Mouse (Mus musculus) embryonic fibroblast, embryonic 13.5 days (primary cell): ENCODE measurements at regions not wholly inside any gene's neighbourhood (a gene's known extent, or its start where the extent isn't known, plus 50 kb on each side); places are given as distances from the start of the nearest gene placed in this dataset.

Experiments used
- H3K27ac ChIP-seq: 2 replicates; pipeline ENCODE4 v1.5.1; 2012; ENCODE audit warnings: low read length, control low read depth, inconsistent platforms; ENCODE audit not compliant: insufficient read depth
- H3K4me1 ChIP-seq: 2 replicates; pipeline ENCODE4 v1.6.1; 2011; ENCODE audit warnings: low read length; ENCODE audit not compliant: control insufficient read depth, insufficient read depth
- H3K4me3 ChIP-seq: 2 replicates; pipeline ENCODE4 v1.5.1; 2011; ENCODE audit warnings: mild to moderate bottlenecking, control low read depth, low read length; ENCODE audit not compliant: insufficient read depth
- CTCF ChIP-seq: IDR thresholded peaks from 2 replicates; pipeline ENCODE4 v1.5.1; 2011; ENCODE audit warnings: mild to moderate bottlenecking, control low read depth, low read length, moderate library complexity, borderline replicate concordance; ENCODE audit not compliant: insufficient read depth
- POLR2A ChIP-seq: IDR thresholded peaks from 2 replicates; pipeline ENCODE4 v1.6.1; 2011; ENCODE audit warnings: low read depth, mild to moderate bottlenecking, control low read depth, low read length, moderate library complexity

DNA sequence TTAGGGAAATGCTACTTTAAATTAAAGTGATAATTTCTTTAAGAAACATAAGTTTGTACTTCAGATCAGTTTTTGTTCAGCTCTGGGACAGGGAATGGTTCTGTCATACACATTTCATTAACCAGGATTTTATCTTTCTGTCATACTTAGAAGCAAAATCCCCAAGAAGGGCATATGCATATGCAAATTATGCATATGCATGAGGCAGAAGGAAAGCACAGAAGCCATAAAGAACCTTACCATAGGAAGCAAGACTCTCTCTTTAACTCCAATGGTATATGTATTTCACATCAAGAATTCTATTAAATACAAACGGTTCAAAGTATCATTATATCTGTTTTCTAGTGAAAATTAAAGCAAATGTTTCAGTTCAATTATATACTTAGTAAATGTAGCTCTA is 381.5 kb downstream of the Kcnj3 start:
- no peaks in the 10 kb centered on the region for H3K4me1 ChIP-seq
- no peak for TF ChIP-seq CTCF
- TF ChIP-seq POLR2A: no peak

GRCm38 (mm10) chr2:55818220-55818619 is 382.4 kb downstream of the Kcnj3 start:
- no peak overlapping the region for H3K27ac ChIP-seq
- H3K4me1 ChIP-seq: no peaks in the 10 kb centered on the region
- no peak overlapping the region for H3K4me3 ChIP-seq
- no peak for TF ChIP-seq CTCF
- TF ChIP-seq POLR2A: no peak

More for the DNA sequence above, 381.5 kb downstream of the Kcnj3 start:
- H3K27ac ChIP-seq: no peak overlapping the region
- no peak overlapping the region for H3K4me3 ChIP-seq

DNA sequence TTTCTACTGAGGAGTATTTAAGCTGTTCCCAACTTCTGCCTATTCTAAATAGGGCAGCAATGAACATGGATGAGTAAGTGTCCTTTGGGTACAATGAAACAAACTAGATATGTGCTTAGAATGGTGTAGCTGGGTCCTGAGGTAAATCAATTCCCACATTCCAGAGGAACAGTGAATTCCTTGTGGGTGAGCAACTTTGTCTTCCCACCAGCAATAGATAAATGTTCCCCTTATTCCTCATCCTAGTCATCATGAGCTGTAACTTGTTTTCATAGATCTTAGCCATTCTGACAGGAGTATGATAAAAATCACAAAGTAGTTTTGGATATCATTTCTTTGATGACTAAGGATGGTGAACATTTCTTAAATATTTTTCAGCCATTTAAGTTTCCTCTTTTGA is 387.0 kb downstream of the Kcnj3 start:
- H3K4me3 ChIP-seq: no peak overlapping the region
- H3K4me1 ChIP-seq: no peaks in the 10 kb centered on the region
- TF ChIP-seq CTCF: no peak
- no peak for TF ChIP-seq POLR2A
- peak overlapping the region; percentile 94; the same call in 1 of the 2 replicates for H3K27ac ChIP-seq

GRCm38 (mm10) chr2:55841521-55841920 is 405.8 kb downstream of the Kcnj3 start:
- no peak overlapping the region for H3K4me3 ChIP-seq
- TF ChIP-seq CTCF: 0 out of 2 replicates have a peak, but pooled peaks have one; percentile 10
- no peak for TF ChIP-seq POLR2A
- H3K4me1 ChIP-seq: no peaks in the 10 kb centered on the region
- H3K27ac ChIP-seq: no peak overlapping the region

DNA sequence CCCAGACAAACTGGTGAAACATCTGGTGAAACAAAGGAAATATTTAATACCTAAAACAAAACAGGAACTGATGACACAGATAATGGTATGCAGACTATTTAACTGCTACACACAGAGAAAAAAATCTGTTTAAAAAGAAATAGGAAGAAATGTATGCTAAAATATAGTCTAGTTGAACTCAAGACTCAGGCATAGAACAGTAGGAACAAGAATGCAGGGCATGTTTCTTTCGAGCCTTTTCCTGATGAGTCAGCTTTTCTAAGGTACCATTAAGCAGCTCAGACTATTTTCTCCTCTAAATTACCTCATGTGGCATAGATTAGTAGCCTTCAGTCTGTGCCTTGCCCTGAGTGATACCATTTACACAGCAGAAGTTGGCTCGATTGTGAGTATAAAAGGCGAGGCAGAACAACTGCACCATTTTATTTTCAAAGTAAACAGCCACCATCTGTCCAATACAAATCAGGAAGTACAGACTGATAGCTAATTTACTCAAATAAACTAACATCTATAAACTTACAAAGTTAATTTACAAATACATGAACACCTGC is 411.1 kb downstream of the Kcnj3 start:
- Histone ChIP-seq H3K4me3 (no peak overlapping the region), H3K4me1 (peaks cover 2% of the 10 kb centered on the region; the same call in 1 of the 2 replicates), H3K27ac (peak overlapping the region; percentile 44; the same call in 1 of the 2 replicates)
- TF ChIP-seq CTCF (no peak), POLR2A (no peak)

DNA sequence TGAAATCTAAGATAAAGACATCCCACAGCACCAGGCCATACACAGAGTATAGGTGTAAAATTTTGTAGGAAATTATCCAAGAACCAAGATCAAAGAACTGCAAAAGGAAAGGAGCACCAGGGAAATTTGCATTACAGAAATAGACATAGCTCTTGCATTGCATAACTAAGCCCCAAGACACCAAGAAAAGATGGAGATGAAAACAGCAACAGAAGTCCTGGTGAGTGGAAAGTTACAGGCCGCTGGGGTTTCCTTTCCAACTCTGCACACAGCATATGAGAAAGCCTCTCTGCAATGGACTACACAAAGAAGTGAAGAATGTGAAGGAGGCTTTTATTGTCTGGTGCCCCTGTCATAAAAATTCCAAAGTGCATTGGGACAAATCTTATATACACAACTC is 426.7 kb downstream of the Kcnj3 start:
- no peak overlapping the region for H3K27ac ChIP-seq
- no peak for TF ChIP-seq POLR2A
- no peak for TF ChIP-seq CTCF
- no peak overlapping the region for H3K4me3 ChIP-seq

DNA sequence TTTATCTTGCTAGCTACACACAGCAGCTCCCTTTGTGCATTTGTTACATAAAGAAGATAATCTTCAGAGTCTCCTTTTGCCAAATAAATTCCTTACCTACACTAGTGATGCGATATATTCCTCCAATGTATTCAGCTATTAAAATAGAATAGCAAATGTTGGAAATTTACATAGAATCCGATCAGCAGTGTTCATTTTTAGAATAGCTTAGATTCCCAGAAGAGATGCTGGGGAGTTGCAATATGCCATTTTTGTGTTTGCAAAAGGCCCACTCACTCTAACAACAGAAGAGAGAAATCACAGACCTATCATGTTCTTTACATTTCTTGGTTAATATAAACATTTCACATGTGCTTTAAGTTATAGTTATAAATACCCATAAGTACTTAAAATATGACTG is 454.2 kb downstream of the Kcnj3 start:
- Histone ChIP-seq H3K4me3 (no peak overlapping the region), H3K4me1 (no peaks in the 10 kb centered on the region), H3K27ac (no peak overlapping the region)
- TF ChIP-seq CTCF (no peak), POLR2A (no peak)

More for the DNA sequence above, 426.7 kb downstream of the Kcnj3 start:
- no peaks in the 10 kb centered on the region for H3K4me1 ChIP-seq

DNA sequence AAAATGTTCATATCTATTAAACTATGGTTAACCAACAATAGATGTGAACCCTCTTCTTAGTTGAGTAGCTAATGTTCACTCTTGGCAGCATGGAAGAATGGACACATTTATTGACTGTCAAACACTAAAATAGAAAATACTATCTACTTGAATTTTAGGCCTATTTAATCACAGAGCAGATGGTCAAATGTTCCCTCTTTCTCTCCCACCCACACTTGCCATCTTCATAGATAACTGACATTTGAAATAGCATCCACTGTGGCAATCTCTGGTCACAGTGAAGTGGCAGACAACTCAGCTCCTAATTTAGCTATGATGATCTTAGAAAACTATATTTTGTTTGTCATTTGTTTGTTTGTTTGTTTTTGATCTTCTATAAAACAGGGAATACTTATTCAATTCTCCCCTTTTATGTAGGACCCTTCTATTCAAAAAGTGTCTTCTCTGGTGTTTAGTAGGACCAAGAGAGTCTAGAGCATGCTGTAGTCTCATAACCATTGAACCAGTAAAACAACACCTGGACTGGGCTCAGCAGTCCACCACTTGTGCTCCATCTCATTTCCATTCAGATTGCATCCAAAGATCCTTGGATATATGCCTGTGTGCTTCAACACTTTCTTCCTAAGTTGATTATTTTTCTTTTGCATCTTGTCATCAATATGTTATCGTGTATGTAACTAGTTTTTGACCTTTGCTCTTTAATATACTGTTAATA is 457.2 kb downstream of the Kcnj3 start:
- Histone ChIP-seq H3K27ac (no peak overlapping the region), H3K4me3 (no peak overlapping the region), H3K4me1 (no peaks in the 10 kb centered on the region)
- TF ChIP-seq CTCF: no peak
- TF ChIP-seq POLR2A: no peak

- H3K27ac ChIP-seq: no peak overlapping the region
- no peak for TF ChIP-seq CTCF
- no peak for TF ChIP-seq POLR2A
- H3K4me3 ChIP-seq: no peak overlapping the region
- no peaks in the 10 kb centered on the region for H3K4me1 ChIP-seq
Measured at GRCm38 (mm10) chr2:55920294-55920693, 484.5 kb downstream of the Kcnj3 start.
